Mouse (Mus musculus) right cerebral cortex, postnatal 10 days (tissue): Measurements from ENCODE around the gene Asb6.

Source experiments
- DNase-seq, 2 experiments: peaks; one replicate each; pipeline ENCODE4 v3.0.0; 2021; ENCODE audit warnings: low spot score in 2 of 2

The Asb6 gene

DNA sequence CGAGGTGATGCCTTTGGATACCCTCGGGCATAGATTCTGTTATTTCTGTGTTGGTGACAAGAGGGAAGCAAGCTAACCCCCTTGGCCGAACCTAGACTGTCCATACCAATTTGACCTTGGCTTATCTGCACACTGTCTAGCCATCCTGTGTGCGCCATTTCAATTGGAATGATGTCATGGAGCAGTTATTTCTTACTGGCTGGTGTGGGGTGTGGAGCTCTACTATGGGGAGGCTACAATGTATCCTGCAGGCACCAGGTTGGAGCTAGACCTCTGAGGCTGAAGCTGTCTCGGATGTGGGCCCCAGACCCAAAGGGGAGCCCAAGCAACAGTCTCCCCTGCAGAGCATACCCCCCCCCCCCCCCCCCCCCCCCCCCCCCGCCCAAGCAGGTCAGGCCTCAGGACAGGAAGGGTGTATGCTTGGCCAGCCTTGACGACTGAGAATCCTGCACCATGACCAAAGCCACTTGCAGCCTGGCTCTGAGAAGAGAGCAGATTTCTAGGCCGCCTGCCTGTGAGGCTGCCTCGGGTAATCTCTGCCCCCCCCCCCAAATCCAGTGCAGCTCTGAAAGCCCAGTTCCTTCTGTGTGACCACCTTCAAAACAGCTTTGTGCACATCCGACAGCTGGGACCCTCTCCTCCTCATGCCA lies 4.4 kb upstream of the Asb6 start, which contains the start of gene Prrx2:
Prrx2 (plus strand) TSS at position 600 of the 650 bp plus-strand sequence.
- no peak for DNase-seq

GRCm38 (mm10) chr2:30833644-30834043 lies 3.5 kb upstream of the Asb6 start:
- DNase-seq: no peak

GRCm38 (mm10) chr2:30829315-30829714 lies 818 bp downstream of the Asb6 start:
- DNase-seq: no peak

DNA sequence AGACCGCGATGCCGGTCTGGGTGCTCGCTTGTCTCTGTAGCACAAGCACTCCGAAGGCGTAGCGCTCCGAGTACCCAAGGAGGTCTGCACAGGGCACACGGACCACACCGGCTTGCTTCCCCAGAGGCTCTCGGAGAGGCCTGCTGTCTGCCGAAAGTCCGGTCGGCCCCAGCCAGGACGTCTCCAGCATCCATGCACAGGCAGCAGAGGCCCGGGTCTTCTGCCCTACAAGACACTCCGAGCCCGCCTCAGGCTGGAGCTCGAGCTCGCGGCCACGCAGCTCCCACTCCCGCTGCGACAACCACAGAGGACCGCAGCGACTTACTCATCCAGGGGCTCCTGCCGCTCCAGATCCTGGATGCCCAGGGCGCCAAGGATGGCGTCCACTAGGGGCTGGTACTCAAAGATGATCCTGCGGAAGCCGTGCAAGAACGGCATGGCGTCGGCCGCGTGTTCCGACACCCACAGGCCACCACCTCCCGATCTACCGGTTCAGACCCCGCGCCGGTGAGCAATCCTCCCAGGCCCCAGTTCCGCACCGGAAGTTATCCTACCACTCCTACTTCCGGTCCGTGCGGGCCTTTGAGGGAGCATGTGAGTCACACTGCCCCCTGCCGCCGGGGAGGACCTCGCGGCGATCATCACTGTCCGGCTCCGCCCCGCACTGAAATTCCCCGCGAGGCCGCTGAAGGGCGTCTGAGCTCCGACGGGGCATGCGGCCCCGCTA lies 2.2 kb downstream of the Asb6 start:
- DNase-seq: peak; percentile 95 to 97

GRCm38 (mm10) chr2:30826825-30827748 lies 3.0 kb downstream of the Asb6 start:
- peak; percentile 71 to 75 for DNase-seq

- DNase-seq: peak; percentile 69 to 73
These were observed 6.6 kb downstream of the Asb6 start for GRCm38 (mm10) chr2:30823385-30824153.

GRCm38 (mm10) chr2:30822460-30822859 lies 7.7 kb downstream of the Asb6 start:
- no peak for DNase-seq

- no peak for DNase-seq
These were observed 9.1 kb downstream of the Asb6 start for GRCm38 (mm10) chr2:30821073-30821472.

- DNase-seq: no peak
These were observed 10.3 kb downstream of the Asb6 start for GRCm38 (mm10) chr2:30819873-30820272.

- no peak for DNase-seq
These were observed 13.8 kb downstream of the Asb6 start for GRCm38 (mm10) chr2:30816383-30816782.

GRCm38 (mm10) chr2:30810573-30810972 lies 19.6 kb downstream of the Asb6 start:
- DNase-seq: no peak

DNA sequence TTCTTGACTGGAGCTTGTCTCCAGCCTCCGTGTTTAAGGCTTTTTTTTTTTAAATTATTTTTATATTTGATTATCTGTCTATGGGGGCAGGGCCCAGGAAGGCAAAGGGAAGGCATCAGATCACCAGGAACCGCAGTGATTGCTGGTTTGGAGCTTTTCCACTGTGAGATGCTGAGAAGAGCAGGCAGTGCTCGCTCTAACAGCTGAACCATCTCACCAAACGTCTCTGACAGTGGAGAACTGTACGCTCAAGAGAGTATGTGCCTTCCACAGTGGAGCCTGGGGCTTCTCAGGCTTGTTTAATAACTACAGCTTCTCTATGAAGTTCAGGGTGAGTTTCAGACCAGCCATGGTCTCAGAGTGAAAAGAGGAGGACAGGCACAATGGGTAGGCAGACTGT lies 20.6 kb downstream of the Asb6 start:
- no peak for DNase-seq

DNA sequence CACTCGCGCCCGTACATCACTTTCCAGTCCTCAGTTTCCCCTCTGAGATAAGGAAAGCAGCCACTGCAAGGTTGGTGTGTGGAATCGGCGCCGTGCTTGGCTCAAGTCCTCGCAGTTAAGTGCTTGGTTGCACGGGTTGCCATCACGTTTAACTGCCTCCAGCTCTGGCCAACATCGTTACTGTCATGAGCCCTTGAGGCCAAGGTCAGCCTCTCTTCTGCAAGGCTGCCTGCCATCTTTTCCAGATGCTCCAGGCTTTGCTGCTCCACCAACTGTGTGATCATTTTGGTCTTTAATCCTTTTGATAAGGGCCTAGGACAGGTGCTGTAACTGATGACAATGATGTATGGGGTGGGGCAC lies 21.9 kb downstream of the Asb6 start:
- no peak for DNase-seq

DNA sequence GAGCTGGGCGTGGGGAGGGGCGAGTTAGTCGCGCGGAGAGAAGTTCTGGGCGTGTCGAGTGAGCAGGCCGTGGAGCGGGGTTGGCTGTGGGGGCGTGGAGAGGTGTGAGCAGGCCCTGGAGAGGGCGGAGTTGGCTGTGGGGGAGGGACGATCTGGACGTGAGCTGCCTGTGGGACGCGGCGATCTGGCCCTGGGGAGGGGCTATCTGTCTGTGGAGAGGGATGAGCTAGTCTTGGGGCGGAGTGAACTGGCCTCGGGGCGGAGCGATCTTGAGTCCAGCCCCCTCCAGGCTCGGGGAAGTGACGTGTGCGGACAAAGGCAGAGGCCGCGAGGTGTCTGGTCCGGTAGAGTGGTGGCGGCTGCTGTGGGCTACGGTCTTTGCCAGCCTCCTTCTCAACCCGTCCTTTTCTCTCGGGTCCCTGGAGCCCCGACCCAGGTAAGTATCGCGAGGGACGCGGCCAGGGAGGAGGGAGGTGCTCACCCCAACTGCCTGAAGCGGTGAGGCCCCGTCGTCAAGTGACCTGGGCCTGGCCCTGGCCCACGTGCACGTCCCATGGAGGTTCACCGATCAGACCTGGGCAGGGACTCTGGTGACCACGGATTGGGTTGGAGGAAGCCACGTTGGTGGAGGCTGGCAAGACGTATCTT lies 22.4 kb downstream of the Asb6 start, which contains the start of gene Ntmt1:
Ntmt1 (plus strand) TSS at position 179 of the 648 bp plus-strand sequence.
- DNase-seq: peak; percentile 100

DNA sequence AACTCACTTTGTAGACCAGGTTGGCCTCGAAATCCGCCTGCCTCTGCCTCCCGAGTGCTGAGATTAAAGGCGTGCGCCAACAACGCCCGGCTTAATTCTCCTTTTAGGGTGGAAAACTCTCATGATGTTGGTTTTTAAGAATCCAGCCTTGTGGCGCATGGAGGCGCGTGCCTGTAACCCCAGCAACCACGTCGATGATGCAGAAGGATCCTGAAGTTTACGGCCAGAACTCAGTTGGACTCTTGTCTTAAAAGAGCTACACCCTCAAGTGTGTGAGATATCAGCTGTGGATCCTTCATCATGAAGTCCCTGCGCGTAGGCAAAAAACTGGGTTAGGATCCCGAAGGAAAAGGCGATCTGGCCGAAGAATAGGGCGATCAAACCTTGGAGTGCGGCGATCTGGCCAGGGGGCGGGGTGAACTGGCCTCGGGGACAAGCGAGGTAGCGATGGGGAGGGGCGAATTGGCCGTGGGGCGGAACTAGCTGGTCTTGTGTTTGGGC lies 22.9 kb downstream of the Asb6 start:
- no peak for DNase-seq

DNA sequence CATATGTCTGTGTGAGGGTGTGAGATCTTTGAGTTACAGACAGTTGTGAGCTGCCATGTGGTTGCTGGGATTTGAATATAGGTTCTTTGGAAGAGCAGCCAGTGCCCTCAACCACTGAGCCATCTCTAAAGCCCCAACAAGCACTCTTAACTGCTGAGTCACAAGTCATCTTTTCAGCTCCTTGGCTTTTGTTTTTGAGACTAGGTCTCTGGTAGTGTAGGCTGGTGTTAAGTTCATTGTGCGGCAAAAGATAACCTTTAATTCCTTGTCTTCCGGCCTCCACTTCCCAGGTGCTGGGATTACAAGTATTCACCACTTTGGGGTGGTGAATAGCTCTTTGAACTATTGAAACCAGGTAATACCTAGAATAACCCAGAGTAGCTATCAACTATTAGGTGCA lies 24.1 kb downstream of the Asb6 start:
- DNase-seq: no peak

DNA sequence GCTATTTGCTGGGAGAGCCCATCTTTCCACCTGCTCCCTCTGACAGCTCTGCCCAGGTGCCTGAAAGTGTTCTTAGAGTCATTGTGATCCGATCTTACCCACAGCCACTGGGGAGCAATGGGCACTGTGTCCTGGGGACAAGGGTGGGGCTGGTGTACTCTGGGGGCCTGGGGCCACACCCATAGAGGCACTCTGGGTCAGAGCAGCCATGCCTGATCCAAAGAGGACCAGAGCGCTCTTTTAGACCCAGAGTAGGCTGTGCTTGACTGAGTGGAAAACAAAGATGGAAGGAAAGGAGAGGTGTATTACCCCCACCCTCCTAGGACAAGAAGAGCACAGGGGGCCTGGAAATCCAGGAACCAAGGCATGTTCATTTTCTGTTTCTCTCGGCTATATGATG lies 26.5 kb downstream of the Asb6 start, which contains the start of gene 1700001O22Rik:
1700001O22Rik (minus strand) TSS at position 58 of the 400 bp plus-strand sequence.
- DNase-seq: no peak

DNA sequence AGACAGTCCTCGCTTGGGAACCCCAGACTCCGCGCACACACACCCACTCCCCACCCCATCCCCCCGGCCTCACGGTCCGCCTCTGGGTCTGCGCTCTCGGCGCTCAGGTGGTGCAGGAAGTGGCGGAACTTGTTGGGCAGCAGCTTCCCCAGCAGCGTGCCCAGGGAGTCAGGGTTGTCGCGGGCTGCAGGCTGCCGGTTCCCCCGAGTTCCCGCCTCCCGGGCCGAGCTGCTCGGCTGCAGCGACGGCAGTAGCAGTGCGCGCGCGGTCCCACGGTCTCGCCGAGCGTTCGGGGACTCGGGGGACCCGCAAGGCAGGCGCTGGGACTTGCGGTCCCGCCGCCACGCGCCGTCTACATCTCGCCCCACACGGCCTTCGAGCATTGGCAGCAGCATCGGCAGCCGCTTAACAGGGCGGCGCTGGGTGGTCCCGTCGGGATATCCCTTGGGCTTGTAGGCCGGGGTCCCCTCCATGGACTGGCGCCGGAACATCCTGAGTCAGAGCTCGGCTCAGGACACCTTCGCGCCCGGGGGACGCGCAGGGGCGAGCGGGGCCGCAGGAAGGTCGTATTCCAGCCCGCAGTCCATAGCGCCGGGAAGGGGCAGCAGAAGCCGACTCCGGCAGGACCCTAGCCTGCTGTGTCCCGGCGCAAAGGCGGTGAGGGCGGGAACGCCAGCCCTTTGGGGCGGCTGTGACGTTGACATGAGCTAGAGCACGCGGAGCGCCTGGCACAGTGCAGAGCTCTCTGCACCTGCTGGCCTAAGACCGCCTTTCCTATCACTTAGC lies 28.9 kb downstream of the Asb6 start:
- no peak for DNase-seq

DNA sequence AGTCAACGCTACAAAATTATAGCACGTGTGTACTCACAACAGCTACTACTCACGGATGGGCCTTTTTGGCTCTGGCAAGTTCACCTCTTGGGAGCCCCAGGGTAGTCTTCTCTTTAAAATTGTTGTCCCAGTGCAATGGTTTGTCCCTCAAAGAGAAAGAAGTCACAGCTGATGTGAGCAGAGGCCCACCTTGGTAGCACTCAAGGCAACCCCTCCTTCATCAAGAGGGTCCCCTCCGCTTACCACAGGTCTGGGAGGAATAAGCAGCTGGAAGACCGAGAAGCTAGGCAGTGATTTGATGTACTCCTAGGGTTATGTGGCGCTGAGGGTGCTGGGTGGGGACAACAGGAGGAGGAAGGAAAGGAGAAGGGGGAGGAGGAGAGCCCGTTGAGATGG lies 29.5 kb downstream of the Asb6 start:
- DNase-seq: no peak

GRCm38 (mm10) chr2:30799456-30799855 lies 30.7 kb downstream of the Asb6 start:
- no peak for DNase-seq
